Mouse (Mus musculus): Measurements from ENCODE around the gene Klhl11. TPM values are rescaled to one million over a fixed set of nuclear protein-coding genes. Genes with fewer than 3 reads are reported as not detected.

Klhl11 gene
- total and polyA plus RNA-seq, 3 experiments = 11.5 to 34.7 TPM; not detected in 1

- Histone ChIP-seq H3K9ac (ENCODE audit: control insufficient read depth, low read depth, low read length, poor library complexity, severe bottlenecking) (no peak overlapping the region), H3K4me3 (ENCODE audit: control insufficient read depth in 1 of 2, insufficient read depth in 1 of 2, low read depth in 2 of 2, low read length in 2 of 2) (no peak overlapping the region), H3K27me3 (ENCODE audit: control insufficient read depth in 1 of 2, insufficient read depth in 2 of 2, low read length in 2 of 2) (no peaks in the 10 kb centered on the region), H3K4me1 (ENCODE audit: control insufficient read depth in 1 of 2, insufficient read depth in 2 of 2, low read length in 2 of 2) (no peaks in the 10 kb centered on the region), H3K9me3 (replicated peaks; ENCODE audit: insufficient read depth, low read length) (no peaks in the 10 kb centered on the region), H3K79me2 (ENCODE audit: control insufficient read depth, insufficient read depth, low read length, poor library complexity) (no peaks in the 10 kb centered on the region), H3K36me3 (ENCODE audit: control insufficient read depth in 1 of 2, insufficient read depth in 2 of 2, low read length in 2 of 2) (peaks cover 0 to 52% of the 10 kb centered on the region in 2 experiments; a peak in 2 of 4 replicates), H3K27ac (ENCODE audit: control insufficient read depth, low read depth, low read length) (no peak overlapping the region)
- no peak for DNase-seq (ENCODE audit: low read depth, low spot score)
- no peak for TF ChIP-seq E2F4 (IDR thresholded peaks at IDR 0.05; ENCODE audit: borderline replicate concordance, low read depth, low read length)
- TF ChIP-seq USF2 (IDR thresholded peaks at IDR 0.05; ENCODE audit: borderline replicate concordance in 1 of 2, insufficient read depth in 1 of 2, low read depth in 1 of 2, low read length in 2 of 2) = no peak
- no peak for TF ChIP-seq MEF2A (IDR thresholded peaks at IDR 0.05; ENCODE audit: extremely low read depth, insufficient replicate concordance, low read depth, low read length, poor library complexity, severe bottlenecking)
- TF ChIP-seq KAT2A (conservative IDR thresholded peaks at IDR 0.05; ENCODE audit: low read depth, low read length) = no peak
- no peak for TF ChIP-seq ZMIZ1 (IDR thresholded peaks at IDR 0.05; ENCODE audit: low read depth, low read length)
- TF ChIP-seq MYC (IDR thresholded peaks at IDR 0.05; ENCODE audit: low read depth, low read length) = no peak
These were observed 45.6 kb upstream of the Klhl11 start for GRCm38 (mm10) chr11:100518188-100518591.

GRCm38 (mm10) chr11:100516291-100516690 lies 43.8 kb upstream of the Klhl11 start:
- TF ChIP-seq CHD1 (IDR thresholded peaks at IDR 0.05; ENCODE audit: low read depth, low read length) (no peak), MAZ (IDR thresholded peaks at IDR 0.05; ENCODE audit: low read depth, low read length) (no peak), POLR2AphosphoS2 (IDR thresholded peaks at IDR 0.05; ENCODE audit: low read length) (no peak), MEF2A (IDR thresholded peaks at IDR 0.05; ENCODE audit: extremely low read depth, insufficient replicate concordance, low read depth, low read length, poor library complexity, severe bottlenecking) (no peak), UBTF (IDR thresholded peaks at IDR 0.05; ENCODE audit: borderline replicate concordance, insufficient read depth, low read depth, low read length) (no peak), TAL1 (IDR thresholded peaks at IDR 0.05; ENCODE audit: low read length) (no peak), KAT2A (conservative IDR thresholded peaks at IDR 0.05; ENCODE audit: low read depth, low read length) (no peak), ZC3H11A (IDR thresholded peaks at IDR 0.05; ENCODE audit: low read depth, low read length) (no peak), CHD2 (IDR thresholded peaks at IDR 0.05; ENCODE audit: low read length) (no peak), MAX (IDR thresholded peaks at IDR 0.05; ENCODE audit: low read length) (no peak), TCF12 (IDR thresholded peaks at IDR 0.05; ENCODE audit: low read depth, low read length) (no peak), E2F4 (IDR thresholded peaks at IDR 0.05; ENCODE audit: borderline replicate concordance, low read depth, low read length) (no peak), ETS1 (IDR thresholded peaks at IDR 0.05; ENCODE audit: low read depth, low read length) (no peak), BHLHE40 (IDR thresholded peaks at IDR 0.05; ENCODE audit: borderline replicate concordance, low read depth, low read length) (no peak)
- Histone ChIP-seq H3K9ac (ENCODE audit: control insufficient read depth, low read depth, low read length, poor library complexity, severe bottlenecking) (no peak overlapping the region), H3K4me1 (ENCODE audit: control insufficient read depth in 1 of 2, insufficient read depth in 2 of 2, low read length in 2 of 2) (no peaks in the 10 kb centered on the region), H3K36me3 (ENCODE audit: control insufficient read depth in 1 of 2, insufficient read depth in 2 of 2, low read length in 2 of 2) (peaks cover 0 to 48% of the 10 kb centered on the region in 2 experiments; a peak in 2 of 4 replicates), H3K4me3 (ENCODE audit: control insufficient read depth in 1 of 2, insufficient read depth in 1 of 2, low read depth in 2 of 2, low read length in 2 of 2) (no peak overlapping the region), H3K9me3 (replicated peaks; ENCODE audit: insufficient read depth, low read length) (no peaks in the 10 kb centered on the region), H3K79me2 (ENCODE audit: control insufficient read depth, insufficient read depth, low read length, poor library complexity) (no peaks in the 10 kb centered on the region), H3K27me3 (ENCODE audit: control insufficient read depth in 1 of 2, insufficient read depth in 2 of 2, low read length in 2 of 2) (no peaks in the 10 kb centered on the region), H3K27ac (ENCODE audit: control insufficient read depth, low read depth, low read length) (no peak overlapping the region)
- DNase-seq (ENCODE audit: low read depth, low spot score) = no peak
